Mouse (Mus musculus) hindbrain, embryonic 10.5 days (tissue): ENCODE measurements at regions not wholly inside any gene's neighbourhood (a gene's known extent, or its start where the extent isn't known, plus 50 kb on each side); places are given as distances from the start of the nearest gene placed in this dataset.

Experiments used
- DNase-seq: peaks from one replicate; pipeline ENCODE4 v3.0.0-alpha.2; 2017; ENCODE audit warnings: low spot score
- H3K27ac ChIP-seq: fragments of 300-500 bp; sonication (generic); 2 replicates; pipeline ENCODE4 v1.5.1; 2016; ENCODE audit warnings: mild to moderate bottlenecking, moderate library complexity
- H3K27me3 ChIP-seq: fragments of 300-500 bp; sonication (generic); 2 replicates; pipeline ENCODE4 v1.6.1; 2016; ENCODE audit warnings: mild to moderate bottlenecking; ENCODE audit not compliant: poor library complexity, insufficient read depth, severe bottlenecking
- H3K36me3 ChIP-seq: fragments of 300-500 bp; sonication (generic); 2 replicates; pipeline ENCODE4 v1.6.1; 2016; ENCODE audit warnings: mild to moderate bottlenecking, moderate library complexity
- H3K4me1 ChIP-seq: fragments of 300-500 bp; sonication (generic); replicated peaks from 2 replicates; pipeline ENCODE4 v1.6.1; 2016; ENCODE audit warnings: mild to moderate bottlenecking
- H3K4me3 ChIP-seq: fragments of 300-500 bp; sonication (generic); 2 replicates; pipeline ENCODE4 v1.5.1; 2016; ENCODE audit warnings: mild to moderate bottlenecking, moderate library complexity
- H3K9me3 ChIP-seq: fragments of 300-500 bp; sonication (generic); 2 replicates; pipeline ENCODE4 v1.6.1; 2016; ENCODE audit warnings: mild to moderate bottlenecking, moderate library complexity
- WGBS: fragments of 180-500 bp; shearing (Covaris S2); methylation state at CpG from one replicate; pipeline ENCODE4 v1.1.7; 2016; 5-methylcytosine and 5-hydroxymethylcytosine counted together

DNA sequence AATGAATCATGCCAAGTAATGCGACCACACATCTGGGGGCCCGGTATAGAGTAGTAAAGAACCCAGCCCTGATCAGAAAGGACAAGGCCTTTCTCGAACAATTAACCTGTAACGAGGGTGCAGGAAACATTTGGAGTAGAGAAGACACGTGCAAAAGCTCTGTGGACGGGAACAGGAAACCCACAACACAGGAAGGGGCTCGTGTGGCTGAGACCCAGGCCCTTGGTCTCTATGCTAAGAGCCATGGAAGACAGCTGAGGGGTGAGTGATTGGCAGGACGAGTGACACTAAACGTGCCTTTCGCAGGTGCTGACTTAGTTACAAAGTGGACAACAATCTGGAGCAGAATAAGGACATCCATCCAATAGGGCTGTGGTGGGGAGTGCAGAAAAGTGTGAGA, 106.3 kb downstream of the Sp3 start:
- no peaks in the 10 kb centered on the region for H3K27me3 ChIP-seq
- no peak overlapping the region for H3K4me3 ChIP-seq
- no peak overlapping the region for H3K27ac ChIP-seq
- no peaks in the 10 kb centered on the region for H3K4me1 ChIP-seq
- H3K36me3 ChIP-seq, result no peaks in the 10 kb centered on the region
- H3K9me3 ChIP-seq, result no peaks in the 10 kb centered on the region
- 89% methylated on average over 10 of the region's 10 CpGs for WGBS
- DNase-seq, result no peak

DNA sequence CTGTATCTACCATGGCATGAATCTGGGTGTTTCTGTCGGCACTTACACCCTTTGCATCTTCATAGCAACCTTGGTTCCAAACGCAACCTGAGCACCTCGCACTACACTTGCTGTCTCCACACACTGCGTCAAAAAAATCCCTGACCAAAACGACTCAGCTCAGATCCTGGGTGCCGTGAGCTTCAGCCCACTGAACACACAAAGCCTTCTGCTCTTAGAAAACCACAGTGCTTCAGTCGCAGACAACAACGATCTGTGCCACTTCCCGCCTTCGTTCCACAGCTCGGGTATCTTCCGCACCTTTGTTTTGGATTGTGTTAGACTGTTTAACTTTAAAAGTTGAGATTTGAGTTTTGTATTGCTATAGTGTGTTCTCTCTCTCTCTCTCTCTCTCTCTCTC, 105.7 kb downstream of the Sp3 start:
- Histone ChIP-seq H3K36me3 (no peaks in the 10 kb centered on the region), H3K9me3 (no peaks in the 10 kb centered on the region), H3K4me1 (no peaks in the 10 kb centered on the region), H3K27ac (no peak overlapping the region), H3K27me3 (no peaks in the 10 kb centered on the region), H3K4me3 (no peak overlapping the region)
- WGBS, result 92% methylated on average over 12 of the region's 12 CpGs
- DNase-seq, result no peak

DNA sequence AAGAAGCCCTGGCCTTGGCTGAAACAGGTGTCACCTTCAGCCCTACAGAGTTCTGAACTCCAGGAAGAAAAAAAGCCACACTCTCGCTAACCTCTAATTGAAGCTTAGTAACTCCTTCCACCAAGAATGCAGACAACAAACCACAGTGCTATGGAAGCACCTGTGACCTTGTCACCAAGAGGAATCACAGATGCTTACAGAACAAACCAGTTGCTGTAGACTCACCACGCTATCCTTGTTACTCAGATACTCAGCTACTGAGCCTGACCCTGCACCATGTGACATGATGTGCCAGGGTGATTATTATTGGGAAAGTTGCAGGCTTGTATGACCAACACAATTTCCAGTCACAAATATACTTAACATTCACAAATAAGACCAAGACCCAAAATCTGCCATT, 104.6 kb downstream of the Sp3 start:
- no peaks in the 10 kb centered on the region for H3K27me3 ChIP-seq
- WGBS, result 86% methylated on average over 2 of the region's 2 CpGs
- no peaks in the 10 kb centered on the region for H3K36me3 ChIP-seq
- no peak for DNase-seq
- no peaks in the 10 kb centered on the region for H3K9me3 ChIP-seq
- no peak overlapping the region for H3K4me3 ChIP-seq
- no peak overlapping the region for H3K27ac ChIP-seq
- H3K4me1 ChIP-seq, result no peaks in the 10 kb centered on the region

DNA sequence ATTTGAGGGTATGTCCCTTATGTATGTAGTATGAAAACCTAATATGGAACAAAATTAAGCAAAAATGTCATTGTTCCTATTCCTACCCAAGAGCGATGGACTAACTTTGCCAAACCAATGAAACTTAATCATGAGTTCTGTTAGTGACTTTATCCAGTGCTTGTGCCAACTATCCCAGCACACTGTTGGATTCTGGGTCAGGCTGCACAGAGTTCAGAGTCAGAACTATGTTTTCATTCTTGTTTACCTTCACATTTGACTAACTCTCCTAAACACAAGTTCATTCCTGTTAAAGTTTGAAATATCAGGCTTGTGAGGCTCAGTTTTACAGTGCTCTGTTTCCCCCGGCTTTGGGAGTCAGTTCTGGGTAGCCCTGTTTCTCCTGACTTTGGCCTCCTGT, 100.2 kb downstream of the Sp3 start:
- H3K9me3 ChIP-seq, result no peaks in the 10 kb centered on the region
- WGBS, result 87% methylated on average over 2 of the region's 2 CpGs
- DNase-seq, result no peak

DNA sequence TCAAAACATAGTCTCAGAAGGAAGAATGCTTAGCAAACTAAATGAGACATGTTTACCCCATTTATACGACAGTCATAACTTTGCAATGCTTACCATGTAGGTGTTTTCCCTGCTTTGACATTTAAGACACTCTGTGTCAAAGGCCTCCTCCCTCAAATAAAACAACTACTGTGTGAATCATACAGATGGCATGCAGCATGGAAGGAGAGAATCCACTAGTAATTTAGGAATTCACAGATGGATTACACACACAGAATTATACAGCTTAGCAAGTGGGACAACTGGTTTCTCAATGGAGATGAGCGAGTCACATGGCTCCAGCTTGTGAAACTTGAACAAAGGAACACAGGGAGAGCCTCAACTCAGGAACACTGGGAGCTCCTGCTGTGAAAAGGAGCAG, 98.7 kb downstream of the Sp3 start:
- Histone ChIP-seq H3K9me3 (no peaks in the 10 kb centered on the region), H3K27me3 (no peaks in the 10 kb centered on the region), H3K27ac (no peak overlapping the region), H3K4me1 (no peaks in the 10 kb centered on the region), H3K4me3 (no peak overlapping the region), H3K36me3 (no peaks in the 10 kb centered on the region)
- WGBS, result 75% methylated on average over 2 of the region's 2 CpGs
- no peak for DNase-seq

More for the DNA sequence above, 100.2 kb downstream of the Sp3 start:
- Histone ChIP-seq H3K27me3 (no peaks in the 10 kb centered on the region), H3K36me3 (no peaks in the 10 kb centered on the region), H3K4me1 (no peaks in the 10 kb centered on the region), H3K4me3 (no peak overlapping the region), H3K27ac (no peak overlapping the region)

DNA sequence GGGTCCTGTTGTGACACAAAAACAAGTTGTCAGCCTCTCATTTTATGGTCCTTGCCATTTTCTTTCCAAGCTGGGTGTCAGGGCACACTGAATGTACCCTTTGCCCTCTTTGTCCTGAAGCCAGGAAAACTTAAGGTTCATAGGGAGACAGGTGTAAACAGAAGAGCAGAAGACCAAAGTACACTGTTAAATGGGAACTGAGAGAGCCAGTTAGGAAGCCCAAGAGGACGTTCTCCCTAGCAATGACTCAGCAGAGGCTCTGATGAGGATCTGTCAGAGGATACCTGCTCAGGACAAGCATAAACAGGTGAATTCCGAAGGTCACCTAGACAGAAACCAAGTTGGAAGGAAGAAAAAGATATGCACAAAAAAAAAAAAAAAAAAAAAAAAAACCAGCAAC, 94.0 kb downstream of the Sp3 start:
- Histone ChIP-seq H3K4me1 (no peaks in the 10 kb centered on the region), H3K36me3 (no peaks in the 10 kb centered on the region), H3K27me3 (no peaks in the 10 kb centered on the region), H3K27ac (no peak overlapping the region), H3K4me3 (no peak overlapping the region), H3K9me3 (no peaks in the 10 kb centered on the region)
- 87% methylated on average over 2 of the region's 2 CpGs for WGBS
- no peak for DNase-seq
